Mouse (Mus musculus): Measurements from ENCODE around the gene Rgs7. TPM values are rescaled to one million over a fixed set of nuclear protein-coding genes. Genes with fewer than 3 reads are reported as not detected.

Gene Rgs7
- polyA plus RNA-seq, 1 experiment from 2014 or later = 0.91 TPM

DNA sequence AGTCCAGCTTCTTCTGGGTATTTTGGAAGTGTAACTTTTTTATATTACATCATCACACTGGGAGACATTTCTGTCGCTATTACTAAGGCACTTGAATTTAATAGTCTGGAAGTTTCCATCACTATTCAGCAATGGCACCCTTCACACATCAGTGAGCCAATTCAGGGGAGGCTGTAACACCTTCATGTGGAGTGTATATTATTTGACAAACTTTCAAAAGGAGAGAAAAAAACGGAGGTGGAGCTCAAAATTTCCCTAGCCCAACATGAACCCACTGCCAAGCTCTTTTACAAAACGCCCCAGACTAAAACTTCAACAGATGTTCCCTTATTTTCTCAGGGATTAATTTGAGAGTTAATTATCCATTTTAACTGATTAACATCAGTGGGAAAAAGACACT lies 191.9 kb downstream of the Rgs7 start:
- no peak overlapping the region for H3K4me2 ChIP-seq (replicated peaks)
- no peaks in the 10 kb centered on the region for H3K36me3 ChIP-seq
- H3K4me1 ChIP-seq = no peaks in the 10 kb centered on the region
- no peak overlapping the region for H3K27ac ChIP-seq (replicated peaks)
- no peaks in the 10 kb centered on the region for H3K9me3 ChIP-seq (replicated peaks)
- H3K9ac ChIP-seq = no peak overlapping the region
- no peak overlapping the region for H3K4me3 ChIP-seq (replicated peaks)
- no peak for ATAC-seq (ENCODE audit: insufficient number of reproducible peaks, low FRiP score, low TSS enrichment, low read depth)
- 51% methylated on average over 3 of the region's 3 CpGs for WGBS
- H3K27me3 ChIP-seq = no peaks in the 10 kb centered on the region

DNA sequence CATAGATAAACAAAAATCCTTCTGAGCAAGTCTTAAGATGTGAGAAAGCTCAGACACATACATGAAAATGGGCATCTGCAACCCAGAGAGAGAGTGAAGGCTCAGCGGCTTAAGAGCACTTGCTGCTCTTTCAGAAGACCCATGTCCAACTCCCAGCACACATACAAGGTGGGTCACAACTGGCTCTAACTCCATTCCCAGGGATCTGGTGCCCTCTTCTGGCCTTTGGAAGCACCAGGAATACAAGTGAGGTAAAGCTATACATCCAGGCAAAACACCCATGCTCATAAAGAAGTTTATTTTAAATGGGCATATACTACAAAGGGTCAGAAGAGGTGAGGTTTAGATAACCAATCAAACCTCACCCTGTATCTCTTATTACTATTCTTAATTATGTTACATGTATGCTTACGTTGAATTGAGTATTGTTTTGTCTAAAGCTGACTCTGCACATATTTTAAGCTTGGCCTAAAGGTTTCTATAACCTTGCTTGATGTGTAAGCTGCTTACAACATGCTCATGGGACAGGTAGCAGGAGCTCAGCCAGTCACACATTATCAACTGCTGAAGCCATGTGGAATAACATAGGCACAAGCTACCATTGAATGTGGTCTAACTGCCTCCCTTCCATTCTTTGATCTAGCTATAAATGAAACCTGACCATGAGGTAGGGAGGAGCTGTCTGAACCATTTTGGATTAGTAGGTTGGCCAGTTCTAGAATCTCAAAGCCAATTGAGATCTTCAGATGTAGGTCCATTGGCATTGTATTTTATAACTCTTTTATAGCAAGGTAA lies 192.5 kb downstream of the Rgs7 start:
- no peaks in the 10 kb centered on the region for H3K36me3 ChIP-seq
- no peaks in the 10 kb centered on the region for H3K4me1 ChIP-seq
- ATAC-seq (ENCODE audit: insufficient number of reproducible peaks, low FRiP score, low TSS enrichment, low read depth) = no peak

DNA sequence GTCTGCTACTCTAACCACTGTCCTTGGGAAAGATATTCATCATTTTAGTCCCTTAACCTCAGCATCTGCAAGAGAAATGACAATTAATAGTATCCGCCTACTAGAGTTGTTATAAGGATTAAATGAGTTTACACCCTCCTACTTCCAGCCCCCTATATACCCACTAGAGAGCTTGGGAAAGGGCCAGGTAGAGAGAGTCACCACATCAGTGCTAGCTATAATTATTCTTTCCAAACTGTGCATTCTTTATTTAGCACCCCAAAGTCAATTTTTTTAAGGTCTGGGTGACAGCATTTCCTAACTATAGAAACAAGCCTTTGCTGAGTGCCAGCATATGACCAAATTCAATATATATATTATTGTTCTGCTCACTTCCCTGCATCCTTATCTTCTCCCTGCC lies 195.4 kb downstream of the Rgs7 start:
- WGBS = 94% methylated on average over 1 of the region's 1 CpGs
- no peak for ATAC-seq (ENCODE audit: insufficient number of reproducible peaks, low FRiP score, low TSS enrichment, low read depth)
- Histone ChIP-seq H3K9ac (no peak overlapping the region), H3K27ac (replicated peaks) (no peak overlapping the region), H3K27me3 (no peaks in the 10 kb centered on the region), H3K36me3 (no peaks in the 10 kb centered on the region), H3K9me3 (replicated peaks) (no peaks in the 10 kb centered on the region), H3K4me1 (no peaks in the 10 kb centered on the region), H3K4me3 (replicated peaks) (no peak overlapping the region), H3K4me2 (replicated peaks) (no peak overlapping the region)

More for the DNA sequence above, 192.5 kb downstream of the Rgs7 start:
- no peak overlapping the region for H3K9ac ChIP-seq
- H3K27me3 ChIP-seq = no peaks in the 10 kb centered on the region
- 89% methylated on average over 2 of the region's 2 CpGs for WGBS
- H3K27ac ChIP-seq (replicated peaks) = no peak overlapping the region
- no peaks in the 10 kb centered on the region for H3K9me3 ChIP-seq (replicated peaks)
- H3K4me2 ChIP-seq (replicated peaks) = no peak overlapping the region
- no peak overlapping the region for H3K4me3 ChIP-seq (replicated peaks)

DNA sequence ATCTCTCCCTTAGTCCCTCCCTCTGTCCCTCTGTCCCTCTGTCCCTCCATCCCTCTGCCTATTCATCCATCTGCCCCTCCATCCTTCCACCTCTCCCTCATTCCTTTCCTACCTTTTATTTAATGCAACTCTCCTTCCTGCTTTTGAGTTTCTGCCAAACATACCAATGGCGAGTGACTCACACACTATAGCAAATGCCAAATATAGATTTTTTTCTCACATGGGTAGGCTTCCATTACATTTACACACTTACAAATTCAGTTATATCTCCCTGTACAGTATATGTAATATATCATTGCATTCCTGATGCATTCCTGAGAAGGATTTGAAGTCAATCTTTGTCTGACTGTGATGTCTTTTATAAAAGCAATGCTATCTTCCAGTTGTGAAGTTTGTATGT lies 202.2 kb downstream of the Rgs7 start:
- no peaks in the 10 kb centered on the region for H3K36me3 ChIP-seq
- H3K27ac ChIP-seq (replicated peaks) = no peak overlapping the region
- H3K4me3 ChIP-seq (replicated peaks) = no peak overlapping the region
- WGBS = 69% methylated on average over 1 of the region's 1 CpGs
- H3K4me2 ChIP-seq (replicated peaks) = no peak overlapping the region
- no peak for ATAC-seq (ENCODE audit: insufficient number of reproducible peaks, low FRiP score, low TSS enrichment, low read depth)
- H3K9ac ChIP-seq = no peak overlapping the region
- H3K4me1 ChIP-seq = no peaks in the 10 kb centered on the region
- H3K27me3 ChIP-seq = no peaks in the 10 kb centered on the region
- H3K9me3 ChIP-seq (replicated peaks) = no peaks in the 10 kb centered on the region

- Histone ChIP-seq H3K4me1 (no peaks in the 10 kb centered on the region), H3K4me2 (replicated peaks) (no peak overlapping the region), H3K27me3 (no peaks in the 10 kb centered on the region), H3K36me3 (no peaks in the 10 kb centered on the region), H3K9me3 (replicated peaks) (no peaks in the 10 kb centered on the region), H3K9ac (no peak overlapping the region), H3K27ac (replicated peaks) (no peak overlapping the region), H3K4me3 (replicated peaks) (no peak overlapping the region)
- ATAC-seq (ENCODE audit: insufficient number of reproducible peaks, low FRiP score, low TSS enrichment, low read depth) = no peak
These were observed 230.0 kb downstream of the Rgs7 start for GRCm38 (mm10) chr1:175262341-175262740.

DNA sequence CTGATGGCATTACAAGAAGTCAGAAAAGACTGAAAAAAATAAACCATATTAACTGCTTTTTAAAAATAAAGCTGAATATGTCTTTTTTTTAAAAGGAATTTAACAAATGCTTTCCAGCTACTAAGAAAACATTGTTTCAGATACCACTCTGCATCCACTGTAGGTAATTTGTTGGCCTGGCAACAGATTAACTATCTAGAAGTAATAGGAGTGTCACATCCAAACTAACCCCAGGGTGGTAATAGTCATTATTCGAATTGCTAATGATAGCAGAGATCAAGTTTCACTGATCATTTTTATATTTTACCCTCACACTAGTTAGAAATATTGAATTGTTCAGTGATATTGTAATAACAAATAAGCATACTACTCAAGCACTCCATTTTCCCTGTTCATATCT lies 232.9 kb downstream of the Rgs7 start:
- WGBS = 53% methylated on average over 1 of the region's 1 CpGs

GRCm38 (mm10) chr1:175255224-175255623 lies 237.1 kb downstream of the Rgs7 start:
- H3K9me3 ChIP-seq (replicated peaks) = no peaks in the 10 kb centered on the region
- no peak overlapping the region for H3K4me2 ChIP-seq (replicated peaks)
- no peak overlapping the region for H3K4me3 ChIP-seq (replicated peaks)
- no peak overlapping the region for H3K9ac ChIP-seq
- H3K4me1 ChIP-seq = no peaks in the 10 kb centered on the region
- H3K36me3 ChIP-seq = no peaks in the 10 kb centered on the region
- no peaks in the 10 kb centered on the region for H3K27me3 ChIP-seq
- WGBS = 31% methylated on average over 3 of the region's 3 CpGs
- no peak for ATAC-seq (ENCODE audit: insufficient number of reproducible peaks, low FRiP score, low TSS enrichment, low read depth)
- H3K27ac ChIP-seq (replicated peaks) = no peak overlapping the region

More for the DNA sequence above, 232.9 kb downstream of the Rgs7 start:
- Histone ChIP-seq H3K27ac (replicated peaks) (no peak overlapping the region), H3K4me1 (no peaks in the 10 kb centered on the region), H3K9me3 (replicated peaks) (no peaks in the 10 kb centered on the region), H3K36me3 (no peaks in the 10 kb centered on the region), H3K4me2 (replicated peaks) (no peak overlapping the region), H3K27me3 (no peaks in the 10 kb centered on the region), H3K4me3 (replicated peaks) (no peak overlapping the region), H3K9ac (no peak overlapping the region)
- ATAC-seq (ENCODE audit: insufficient number of reproducible peaks, low FRiP score, low TSS enrichment, low read depth) = no peak

- Histone ChIP-seq H3K4me2 (replicated peaks) (no peak overlapping the region), H3K4me1 (no peaks in the 10 kb centered on the region), H3K36me3 (no peaks in the 10 kb centered on the region), H3K27me3 (no peaks in the 10 kb centered on the region), H3K9ac (no peak overlapping the region), H3K9me3 (replicated peaks) (no peaks in the 10 kb centered on the region), H3K27ac (replicated peaks) (no peak overlapping the region), H3K4me3 (replicated peaks) (no peak overlapping the region)
- 28% methylated on average over 3 of the region's 3 CpGs for WGBS
- ATAC-seq (ENCODE audit: insufficient number of reproducible peaks, low FRiP score, low TSS enrichment, low read depth) = no peak
These were observed 237.6 kb downstream of the Rgs7 start for GRCm38 (mm10) chr1:175254724-175255123.

DNA sequence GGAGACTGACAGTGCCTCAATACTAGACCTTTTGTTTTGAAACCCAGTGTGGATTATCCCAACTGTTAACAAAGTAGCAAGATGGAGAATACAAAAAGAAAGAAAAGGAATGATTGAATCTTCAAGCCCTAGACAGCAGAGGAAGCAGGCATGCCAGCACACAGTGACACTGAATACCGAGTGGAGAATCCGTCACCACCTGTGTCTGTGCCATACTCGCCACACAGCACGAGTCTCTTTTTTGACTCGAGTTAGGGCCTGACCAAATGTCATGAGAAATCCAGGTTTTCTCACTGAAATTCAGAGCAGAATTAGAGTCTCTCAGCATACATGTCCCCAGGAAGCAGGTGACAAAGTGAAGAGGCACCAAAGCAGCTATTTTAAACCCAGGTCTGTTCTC lies 250.2 kb downstream of the Rgs7 start:
- Histone ChIP-seq H3K4me2 (replicated peaks) (no peak overlapping the region), H3K9ac (no peak overlapping the region), H3K9me3 (replicated peaks) (no peaks in the 10 kb centered on the region), H3K4me3 (replicated peaks) (no peak overlapping the region), H3K27ac (replicated peaks) (no peak overlapping the region), H3K4me1 (no peaks in the 10 kb centered on the region), H3K36me3 (no peaks in the 10 kb centered on the region), H3K27me3 (no peaks in the 10 kb centered on the region)
- 72% methylated on average over 5 of the region's 5 CpGs for WGBS
- no peak for ATAC-seq (ENCODE audit: insufficient number of reproducible peaks, low FRiP score, low TSS enrichment, low read depth)

GRCm38 (mm10) chr1:175240137-175240536 lies 252.2 kb downstream of the Rgs7 start:
- H3K9ac ChIP-seq = no peak overlapping the region
- no peaks in the 10 kb centered on the region for H3K27me3 ChIP-seq
- H3K9me3 ChIP-seq (replicated peaks) = no peaks in the 10 kb centered on the region
- H3K27ac ChIP-seq (replicated peaks) = no peak overlapping the region
- H3K4me3 ChIP-seq (replicated peaks) = no peak overlapping the region
- no peak for ATAC-seq (ENCODE audit: insufficient number of reproducible peaks, low FRiP score, low TSS enrichment, low read depth)
- H3K36me3 ChIP-seq = no peaks in the 10 kb centered on the region
- 70% methylated on average over 2 of the region's 2 CpGs for WGBS
- no peaks in the 10 kb centered on the region for H3K4me1 ChIP-seq
- H3K4me2 ChIP-seq (replicated peaks) = no peak overlapping the region

- no peak for ATAC-seq (ENCODE audit: insufficient number of reproducible peaks, low FRiP score, low TSS enrichment, low read depth)
- H3K36me3 ChIP-seq = no peaks in the 10 kb centered on the region
- H3K27me3 ChIP-seq = no peaks in the 10 kb centered on the region
- no peak overlapping the region for H3K4me3 ChIP-seq (replicated peaks)
- H3K4me1 ChIP-seq = no peaks in the 10 kb centered on the region
- H3K9me3 ChIP-seq (replicated peaks) = no peaks in the 10 kb centered on the region
- no peak overlapping the region for H3K27ac ChIP-seq (replicated peaks)
- no peak overlapping the region for H3K9ac ChIP-seq
- no peak overlapping the region for H3K4me2 ChIP-seq (replicated peaks)
- WGBS = 78% methylated on average over 3 of the region's 3 CpGs
These were observed 270.5 kb downstream of the Rgs7 start for GRCm38 (mm10) chr1:175221593-175222500.
